Mouse (Mus musculus) lung, postnatal 0 days (tissue): ENCODE data around the gene Spag6.

Experiments used
- CTCF ChIP-seq: IDR thresholded peaks from 2 replicates; pipeline ENCODE4 v1.5.1; 2016; ENCODE audit warnings: antibody characterized with exemption, mild to moderate bottlenecking
- EP300 ChIP-seq: IDR thresholded peaks from 2 replicates; pipeline ENCODE4 v1.6.1; 2016; ENCODE audit warnings: antibody characterized with exemption, mild to moderate bottlenecking, control low read depth

DNA sequence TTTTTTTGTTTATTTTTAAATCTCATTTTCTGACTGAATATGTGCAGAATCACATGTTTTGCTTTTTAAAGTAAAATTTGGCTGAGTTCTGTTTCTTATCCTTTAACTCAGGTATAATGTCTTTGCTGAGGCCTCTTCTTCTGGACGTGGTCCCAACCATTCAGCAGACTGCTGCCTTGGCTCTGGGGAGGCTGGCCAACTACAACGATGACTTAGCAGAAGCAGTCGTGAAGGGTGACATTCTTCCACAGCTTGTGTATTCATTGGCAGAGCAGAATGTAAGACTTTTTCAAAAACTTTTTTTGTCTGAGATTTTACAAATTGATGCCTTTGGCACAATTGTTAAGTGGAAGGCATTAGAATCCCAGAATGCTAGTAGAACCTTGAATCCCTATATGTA is 16.5 kb downstream of the Spag6 start:
- TF ChIP-seq CTCF, result no peak
- TF ChIP-seq EP300, result no peak
